Mouse (Mus musculus) monocyte, adult 5-6 weeks (primary cell): ENCODE measurements around the gene Lpcat3. TPM values are rescaled to one million over a fixed set of nuclear protein-coding genes. Genes with fewer than 3 reads are reported as not detected.

Source experiments
- ATAC-seq: fragments of 153-309, 156-312 bp; replicated peaks from 2 replicates; pipeline ENCODE4 v1.8.0; 2017; ENCODE audit warnings: mild to moderate bottlenecking; ENCODE audit not compliant: low TSS enrichment, insufficient number of reproducible peaks, severe bottlenecking, poor library complexity, low FRiP score
- total RNA-seq: library from RNA; stranded (forward); fragments of 200-1000, 200-491, 200-594 nt; gene quantifications from 3 replicates; pipeline ENCODE4 v1.2.3, GENCODE M21; 2017

The Lpcat3 gene
- total RNA-seq, 1 experiment from 2014 or later = 20.8 TPM

DNA sequence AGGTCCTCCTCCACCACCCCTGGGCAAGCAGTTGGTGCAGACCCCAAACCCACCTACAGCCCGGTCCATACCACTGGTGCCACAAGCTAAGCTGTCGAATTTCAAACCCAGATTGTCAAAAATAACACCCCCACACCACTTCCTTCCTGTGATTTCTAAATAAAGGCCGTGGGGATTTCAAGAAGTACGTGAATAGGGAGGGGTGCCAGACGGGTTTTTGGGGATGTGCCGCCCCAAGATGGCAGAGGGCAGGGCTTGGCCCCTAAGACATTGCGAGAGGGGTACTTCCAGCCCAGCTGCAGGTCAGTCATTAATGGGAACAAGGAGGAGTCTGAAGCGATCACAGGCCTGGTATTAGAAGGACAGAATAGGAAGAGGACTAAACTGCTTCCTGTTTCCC is 60.7 kb downstream of the Lpcat3 start:
- ATAC-seq = peak; percentile 79

DNA sequence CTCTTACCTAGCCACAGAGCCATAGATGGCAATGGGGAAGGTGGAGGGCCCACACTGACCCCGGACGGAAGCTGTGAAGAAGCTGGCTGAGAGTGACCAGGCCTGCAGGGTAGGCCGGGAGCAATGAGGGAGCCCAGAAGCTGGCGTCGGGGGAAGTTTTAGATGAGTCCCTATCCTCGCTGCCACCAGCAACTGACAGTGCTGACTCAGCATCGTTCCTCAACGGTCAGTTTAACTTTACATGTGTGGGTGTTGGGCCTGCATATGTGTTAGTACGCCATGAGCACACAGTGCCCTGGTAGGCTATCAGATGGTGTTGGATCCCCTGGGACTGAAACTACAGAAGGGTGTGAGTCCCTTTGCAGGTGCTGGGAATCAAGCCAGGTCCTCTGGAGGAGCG is 61.6 kb downstream of the Lpcat3 start:
- ATAC-seq = no peak

DNA sequence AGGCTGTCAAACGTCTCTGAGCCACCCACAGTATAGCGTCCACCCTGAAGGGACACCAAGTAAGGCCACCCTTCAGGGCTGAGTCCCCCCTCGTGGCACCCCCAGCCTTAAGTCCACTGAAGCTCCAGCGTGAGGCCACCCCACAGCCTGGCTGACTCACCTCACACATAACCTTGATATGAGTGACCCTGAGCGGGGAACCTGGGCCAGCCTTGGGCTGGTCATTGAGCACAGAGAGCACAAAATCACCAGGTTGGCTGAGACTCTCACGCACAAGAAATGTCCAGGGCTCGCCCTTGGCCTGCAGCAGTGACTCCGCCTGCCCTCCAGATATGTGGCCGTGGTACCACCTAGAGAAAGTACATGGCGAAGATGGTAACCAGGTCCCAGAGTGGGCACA is 65.8 kb downstream of the Lpcat3 start:
- no peak for ATAC-seq

DNA sequence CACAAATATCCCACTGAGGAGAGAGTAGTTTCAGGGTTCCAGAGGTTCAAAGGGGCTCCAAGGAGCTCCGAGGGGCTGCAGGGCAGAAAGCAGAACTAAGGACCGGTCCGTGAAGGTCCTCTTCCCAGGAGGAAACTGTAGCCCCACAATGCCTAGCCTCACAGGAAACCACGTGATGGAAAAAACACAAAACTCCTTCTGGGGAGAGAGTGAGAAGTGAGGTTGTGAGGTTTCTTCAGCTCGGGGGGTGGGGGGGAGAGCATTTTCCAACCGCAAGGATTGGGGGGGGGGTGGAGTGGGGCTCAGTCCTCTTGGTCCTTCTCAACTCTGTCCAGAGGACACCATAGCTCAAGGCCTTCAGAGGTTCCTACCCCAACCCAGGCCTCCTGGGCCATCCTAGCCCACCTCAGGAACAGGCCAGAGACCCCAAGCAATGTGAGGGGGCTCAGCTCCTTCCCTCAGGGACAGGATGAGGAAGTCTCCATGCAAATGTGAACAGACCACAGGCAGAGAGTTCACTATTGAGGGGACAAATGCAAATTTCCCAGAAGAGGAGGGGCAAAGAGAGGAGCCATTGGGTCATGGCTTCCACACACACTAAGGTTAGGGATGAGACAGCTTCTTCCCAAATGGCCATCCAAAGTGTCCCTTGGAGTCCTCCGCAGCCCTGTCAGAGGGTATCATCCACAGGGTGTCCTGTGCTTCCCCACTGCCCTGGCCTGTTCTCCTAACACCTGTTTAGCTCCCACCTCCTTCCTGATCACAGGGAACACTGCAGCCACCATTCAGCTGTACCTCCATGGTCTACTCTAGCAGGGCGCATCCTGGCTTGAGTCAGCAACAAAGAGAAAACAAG is 67.3 kb downstream of the Lpcat3 start:
- peak; percentile 53 for ATAC-seq

DNA sequence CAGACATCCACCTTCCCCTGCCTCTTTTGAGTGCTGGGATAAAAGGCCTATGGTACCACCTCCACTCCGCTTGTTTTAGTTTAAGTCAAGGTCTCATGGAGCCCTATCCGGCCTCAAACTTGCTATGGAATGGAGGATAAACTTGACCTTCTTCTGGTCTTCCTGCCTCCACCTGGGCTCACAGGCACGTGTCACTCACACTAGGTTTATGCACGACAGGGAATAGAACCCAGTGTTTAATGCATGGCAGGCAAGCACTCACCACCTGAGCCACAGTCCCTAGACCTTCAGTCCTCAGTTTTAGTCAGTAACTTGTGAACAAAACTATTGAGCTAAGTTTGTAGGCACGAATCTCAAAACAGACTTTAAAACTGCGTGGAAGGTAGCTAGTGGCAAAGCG is 68.2 kb downstream of the Lpcat3 start:
- no peak for ATAC-seq

DNA sequence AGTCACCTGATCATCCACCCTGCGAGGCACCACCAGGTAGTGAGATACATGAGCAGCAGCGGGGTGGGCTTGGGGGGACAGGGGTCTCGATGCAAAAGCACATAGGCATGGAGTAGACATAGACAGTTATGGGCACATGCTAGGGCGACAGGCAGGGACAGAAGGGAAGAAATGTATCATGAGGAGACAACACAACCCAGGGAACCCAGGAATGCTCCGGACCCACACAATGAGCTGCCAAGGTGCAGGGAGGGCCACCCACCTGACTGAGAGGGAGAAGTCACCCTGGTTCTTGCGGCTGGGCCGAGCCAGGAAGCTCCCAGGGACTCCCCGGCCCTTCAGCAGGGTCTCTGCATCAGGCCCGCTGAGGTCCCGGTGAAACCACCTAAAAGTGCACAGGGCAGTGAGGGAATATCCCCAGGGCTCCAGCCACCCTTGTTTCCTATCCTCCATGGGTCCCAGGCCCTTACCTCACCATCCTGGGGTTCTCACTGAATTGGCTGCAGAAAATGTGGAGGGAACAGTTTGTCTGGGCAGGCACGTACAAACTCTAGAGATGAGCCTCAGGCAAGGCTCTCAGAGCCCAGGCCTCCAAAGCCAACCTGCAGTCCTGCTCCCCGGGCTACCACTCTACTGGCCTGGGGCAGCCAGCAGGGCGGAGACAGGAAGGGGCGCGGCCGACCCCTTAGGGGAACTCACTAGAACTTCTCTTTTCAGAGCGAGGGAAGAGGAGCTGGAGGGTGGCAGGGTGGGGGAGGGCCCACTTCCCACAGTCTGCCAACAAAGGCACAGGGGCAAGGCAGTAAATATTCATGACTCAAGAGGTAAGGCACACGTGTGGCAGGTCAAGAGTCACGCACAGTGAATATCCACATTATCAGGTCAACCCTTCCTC is 69.9 kb downstream of the Lpcat3 start:
- ATAC-seq = peak; percentile 89

DNA sequence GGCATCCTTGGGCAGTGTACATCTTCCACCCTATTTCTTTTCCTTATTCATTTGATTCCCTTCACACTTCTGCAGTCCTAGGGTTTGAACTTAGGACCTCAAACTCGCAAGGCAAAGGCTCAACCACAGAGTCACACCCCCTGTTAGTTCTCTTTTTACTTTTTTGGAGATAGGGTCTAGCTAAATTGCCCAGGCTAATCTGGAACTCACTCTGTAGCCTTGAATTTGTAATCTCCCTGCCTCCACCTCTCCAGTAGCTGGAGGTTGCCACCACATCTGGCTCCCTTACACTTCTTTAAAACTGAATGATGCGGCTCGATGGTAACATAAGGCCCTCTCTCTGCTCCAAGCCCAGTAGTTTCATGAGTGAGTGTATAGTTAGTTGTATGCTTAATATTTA is 71.6 kb downstream of the Lpcat3 start:
- no peak for ATAC-seq

DNA sequence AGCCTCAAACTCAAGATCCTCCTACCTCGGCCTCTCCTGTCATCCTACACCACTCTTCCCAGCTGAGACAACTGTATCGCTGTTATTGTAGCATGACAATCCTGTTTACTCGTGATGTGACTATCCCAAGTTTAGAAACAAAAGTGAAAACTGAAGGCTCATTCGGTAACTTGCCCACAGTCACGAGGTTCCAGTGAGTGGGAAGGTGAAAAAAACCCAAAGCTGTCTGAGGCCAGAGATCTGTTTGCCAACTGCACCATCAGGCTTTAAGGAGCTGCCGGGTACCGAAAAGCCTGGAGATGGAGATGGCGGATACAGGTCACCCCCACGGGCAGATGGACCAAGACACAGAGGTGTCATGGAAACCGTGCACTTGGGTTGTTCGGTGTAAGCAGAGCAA is 74.2 kb downstream of the Lpcat3 start:
- ATAC-seq = no peak

DNA sequence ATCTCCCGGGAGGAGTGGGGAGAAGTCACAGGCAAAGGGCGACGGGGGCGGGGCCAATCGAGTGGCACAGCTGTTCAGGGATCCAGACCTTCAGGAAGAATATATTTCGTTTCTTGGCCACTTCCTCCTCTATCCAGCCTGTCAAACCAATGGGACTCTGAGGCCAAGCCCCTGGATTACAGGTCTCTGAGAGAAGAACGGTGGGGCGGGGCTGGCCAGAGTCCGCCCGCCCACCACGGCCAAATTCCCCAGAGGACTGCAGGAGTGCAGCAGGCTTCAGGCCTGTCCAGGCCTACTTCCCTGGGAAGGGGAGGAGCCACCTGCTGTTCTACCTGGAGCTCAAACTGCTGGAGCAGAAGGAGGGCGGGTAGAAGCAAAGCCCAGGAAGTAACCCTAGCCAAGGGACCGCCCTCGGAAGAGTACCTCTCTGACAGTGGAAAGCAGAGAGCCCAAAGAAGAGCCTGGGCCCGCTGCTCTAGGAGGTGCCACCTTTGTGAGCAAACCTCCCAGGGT is 75.7 kb downstream of the Lpcat3 start, which contains the start of gene Ptpn6:
Ptpn6 (minus strand) TSS at position 204 of the 513 bp plus-strand sequence.
- peak; percentile 11; the same call in 1 of the 2 replicates for ATAC-seq

DNA sequence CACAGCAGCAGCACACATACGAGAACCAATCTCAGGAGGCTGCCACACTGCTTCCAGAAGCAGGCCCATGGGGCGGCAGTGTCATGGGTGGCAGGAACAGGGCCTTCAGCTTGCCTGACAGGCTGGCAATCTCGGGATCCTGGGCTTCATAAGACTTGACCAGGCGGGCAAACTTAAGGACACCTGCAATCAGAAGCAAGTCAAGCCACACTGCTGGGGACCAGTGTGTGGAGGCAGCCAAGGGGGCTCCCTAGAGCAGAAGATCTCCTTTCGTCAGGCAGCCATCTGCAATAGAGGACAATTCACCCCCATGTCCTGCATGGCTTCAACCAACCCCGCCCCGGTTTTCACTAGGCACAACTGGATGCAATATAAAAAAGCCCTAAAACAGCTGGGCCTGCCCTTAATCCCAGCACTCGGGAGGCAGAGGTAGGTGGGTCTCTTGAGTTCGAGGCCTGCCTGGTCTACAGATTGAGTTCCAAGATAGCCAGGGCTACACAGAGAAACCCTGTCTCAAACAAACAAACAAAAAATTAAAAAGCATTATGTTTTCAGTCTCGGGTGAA is 76.5 kb downstream of the Lpcat3 start:
- no peak for ATAC-seq

DNA sequence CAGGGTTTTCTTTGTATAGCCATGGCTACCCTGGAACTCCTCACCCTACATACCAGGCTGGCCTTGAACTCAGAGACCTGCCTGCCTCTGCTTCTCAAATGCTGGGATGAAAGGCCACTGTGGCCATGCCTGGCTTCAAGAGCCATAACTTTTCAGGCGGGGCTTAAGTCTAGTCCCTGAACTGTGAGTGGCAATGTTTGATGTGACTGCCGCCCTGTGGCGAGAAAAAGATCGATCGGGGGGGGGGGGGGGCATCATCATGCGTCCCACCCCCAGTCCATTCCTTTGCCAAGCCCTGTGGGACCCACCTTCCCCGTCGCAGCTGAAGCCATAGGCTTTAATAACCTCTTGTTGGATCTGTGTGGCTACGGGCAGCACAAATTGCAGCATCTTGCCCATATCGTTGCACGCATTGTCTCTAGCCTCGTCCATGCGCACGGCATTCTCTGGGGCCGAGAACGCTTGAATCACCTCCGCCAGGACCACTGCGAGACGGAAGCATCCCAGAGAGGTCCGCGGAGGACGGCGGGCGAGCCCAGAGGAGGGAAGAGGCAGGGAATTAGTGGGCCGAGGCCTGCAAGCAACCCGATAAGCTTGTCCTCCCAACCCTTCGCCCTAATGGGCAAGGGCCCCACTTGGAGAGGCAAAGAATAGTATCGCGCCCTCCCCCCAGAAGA is 77.5 kb downstream of the Lpcat3 start:
- ATAC-seq = peak; percentile 29

DNA sequence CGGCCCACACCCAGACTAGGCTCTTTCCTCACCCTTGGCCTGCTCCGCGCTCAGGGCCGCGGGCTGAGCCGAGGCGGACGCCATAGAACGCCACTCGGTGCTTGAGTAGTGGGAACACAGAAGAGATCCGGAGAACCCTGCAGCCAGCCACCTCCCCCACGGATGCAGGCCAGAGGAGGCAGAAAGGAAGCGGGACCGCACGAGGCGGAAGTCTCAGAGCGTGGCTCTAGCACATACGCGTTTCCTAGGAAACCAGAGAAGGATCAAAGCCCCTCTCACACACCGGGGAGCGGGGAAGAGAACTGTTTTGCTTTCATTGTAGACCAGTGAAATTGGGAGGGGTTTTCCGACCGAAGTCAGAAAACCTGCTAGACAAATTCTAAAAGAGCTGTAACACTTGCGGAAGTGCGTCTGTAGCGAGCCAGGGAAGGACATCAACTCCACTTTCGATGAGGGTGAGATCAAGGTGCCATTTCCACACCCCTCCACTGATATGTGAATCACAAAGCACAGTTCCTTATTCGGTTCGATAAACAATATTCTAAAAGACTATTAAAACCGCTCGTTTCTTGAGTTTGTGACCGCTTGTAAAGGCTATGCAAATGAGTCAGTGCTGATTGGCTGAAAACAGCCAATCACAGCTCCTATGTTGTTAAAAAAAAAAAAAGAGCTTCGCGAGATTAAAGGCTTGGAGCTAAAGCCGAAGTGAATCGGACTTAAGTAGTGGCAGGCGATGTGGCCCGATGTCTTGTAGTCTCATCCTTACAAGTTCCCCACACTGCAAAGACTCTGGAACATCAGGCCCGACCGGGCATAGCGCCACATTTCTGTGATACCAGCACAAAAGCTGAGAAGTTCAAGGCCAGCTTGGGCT is 78.3 kb downstream of the Lpcat3 start, which contains the start of gene Grcc10:
Grcc10 (minus strand) TSS at position 487 of the 874 bp plus-strand sequence.
- ATAC-seq = peak; percentile 54

DNA sequence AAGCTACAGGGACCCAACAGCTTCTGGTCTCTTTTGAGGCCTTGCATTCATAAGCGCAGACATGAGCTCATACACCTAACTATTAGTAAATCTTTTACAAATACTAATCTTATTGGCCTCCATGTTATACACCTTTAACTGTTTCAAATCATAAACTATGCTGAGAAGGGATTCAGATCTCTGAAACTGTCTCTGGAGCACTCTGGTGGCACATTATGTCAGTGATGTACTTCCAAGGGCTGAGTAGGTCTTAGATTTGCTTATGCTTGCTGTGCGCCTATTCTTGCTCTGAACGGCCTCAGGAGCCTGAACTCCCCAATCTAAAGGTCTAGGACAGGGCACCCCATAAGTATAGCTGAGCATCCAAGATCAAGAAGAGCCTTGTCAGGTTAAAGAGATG is 79.0 kb downstream of the Lpcat3 start:
- no peak for ATAC-seq

DNA sequence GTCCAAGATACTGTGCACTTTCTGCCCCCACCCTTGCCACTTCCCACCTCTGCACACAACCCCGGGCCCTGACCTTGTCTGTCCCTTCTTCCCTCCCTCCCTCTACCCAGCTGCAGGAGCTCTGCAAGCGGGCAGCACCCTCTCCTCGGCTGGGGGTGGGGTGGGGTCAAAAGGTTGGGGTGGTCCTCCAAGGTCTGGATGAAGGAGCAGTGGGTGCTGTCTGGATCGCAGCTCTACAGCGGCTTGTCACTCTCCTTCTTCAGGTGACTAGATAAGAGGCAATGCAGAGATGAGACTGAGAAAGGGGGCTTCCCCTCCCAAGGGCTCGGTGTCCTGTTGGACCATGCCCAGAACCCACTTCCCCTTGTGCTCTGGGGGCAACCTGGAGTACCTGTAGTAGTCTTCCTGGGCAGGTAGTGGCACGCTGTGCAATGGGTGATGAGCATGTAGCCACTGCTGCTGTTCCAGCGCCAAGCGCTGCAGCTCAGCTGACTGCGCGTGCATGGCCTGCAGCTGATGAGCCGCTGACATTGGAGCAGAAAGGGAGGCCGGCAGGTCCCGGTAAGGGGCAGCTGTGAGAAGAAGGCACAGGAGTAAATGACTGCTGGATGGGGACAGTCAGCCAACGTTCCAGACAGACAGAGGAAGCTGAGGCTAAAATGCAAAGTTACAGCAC is 80.2 kb downstream of the Lpcat3 start:
- no peak for ATAC-seq

DNA sequence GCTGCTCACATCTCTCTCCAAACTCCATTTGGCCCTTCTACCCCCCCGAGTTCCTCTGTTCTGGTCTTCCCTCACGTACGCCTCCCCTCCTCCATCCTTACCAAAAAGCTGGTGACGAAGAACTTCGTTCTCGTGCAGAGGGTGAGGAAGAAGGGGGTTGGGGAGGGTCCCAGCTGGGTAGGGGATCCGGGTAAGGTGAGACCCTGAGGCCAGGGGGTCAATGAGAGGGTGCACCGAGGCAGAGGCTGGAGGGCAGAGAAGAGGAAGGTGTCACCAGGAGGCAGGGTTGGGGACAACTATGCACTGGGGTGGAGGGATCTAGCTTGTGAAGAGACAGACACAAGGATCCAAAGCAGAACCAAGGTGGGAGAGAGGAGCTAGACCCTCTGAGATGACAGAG is 80.8 kb downstream of the Lpcat3 start:
- no peak for ATAC-seq

DNA sequence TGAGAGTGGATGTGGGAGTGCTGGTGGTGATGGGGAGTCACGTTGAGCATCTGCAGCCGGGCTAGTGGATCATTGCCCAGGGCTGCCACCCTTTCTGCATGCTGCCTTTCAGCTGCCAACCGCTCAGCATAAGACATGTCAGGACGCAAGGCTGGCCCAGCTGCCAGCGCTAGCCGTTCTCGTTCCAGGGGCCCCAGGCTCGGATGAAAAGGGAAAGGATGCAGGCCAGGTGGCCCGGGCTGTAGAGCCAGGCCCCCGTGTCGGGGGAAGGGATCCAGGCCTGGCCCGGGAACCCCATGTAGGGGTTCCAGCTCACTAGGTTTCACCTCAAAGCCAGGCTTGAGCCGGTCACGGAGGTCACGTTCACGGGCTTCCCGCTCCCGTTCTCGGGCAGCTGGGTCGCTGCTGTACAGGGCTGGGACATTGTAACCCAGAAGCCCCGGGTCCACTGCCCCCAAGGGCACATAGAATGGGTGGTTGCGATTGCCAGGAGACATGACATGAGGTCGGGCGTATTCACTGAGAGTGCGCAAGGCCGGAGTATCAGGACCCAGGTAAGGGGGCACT is 82.0 kb downstream of the Lpcat3 start:
- no peak for ATAC-seq
